Comparison of ENCODE assay signal across 16 mouse cellular contexts in genomic region chr6:17508604-17509372, GRCm38 (mm10).
"Had no signal": no experiment of that assay in that cellular context is flagged by ENCODE, and none has a peak within 500 bp of the region (broad histone marks: within the 10 kb centered on the region; RNA-seq: fewer than 3 reads in every experiment).

No protein-coding gene starts in this region.

- H3K4me2 ChIP-seq: liver, embryonic 15.5 days; lung, embryonic 15.5 days; midbrain, embryonic 11.5 days; midbrain, embryonic 13.5 days; midbrain, embryonic 15.5 days; neural tube, embryonic 12.5 days; stomach, embryonic 15.5 days had no signal

- H3K27ac ChIP-seq: liver, embryonic 15.5 days; lung, embryonic 15.5 days; macrophage; midbrain, embryonic 13.5 days; midbrain, embryonic 15.5 days; neural tube, embryonic 12.5 days; stomach, embryonic 15.5 days had no signal

- H3K27me3 ChIP-seq: liver, embryonic 15.5 days; lung, embryonic 15.5 days; midbrain, embryonic 13.5 days; midbrain, embryonic 15.5 days; neural tube, embryonic 12.5 days; stomach, embryonic 15.5 days had no signal

- H3K36me3 ChIP-seq: liver, embryonic 15.5 days; lung, embryonic 15.5 days; midbrain, embryonic 13.5 days; midbrain, embryonic 15.5 days; neural tube, embryonic 12.5 days; stomach, embryonic 15.5 days had no signal

- H3K4me1 ChIP-seq: midbrain, embryonic 13.5 days; midbrain, embryonic 15.5 days; neural tube, embryonic 12.5 days; stomach, embryonic 15.5 days had no signal

- DNase-seq: liver, postnatal 0 days; lung, adult 2 months; lung, postnatal 10 days; lung, postnatal 36 days; right cerebral cortex, postnatal 14 days; thymus, adult 18-20 months; thymus, postnatal 14 days; thymus, postnatal 36 days had no signal

- H3K4me3 ChIP-seq: liver, embryonic 15.5 days; lung, embryonic 15.5 days; midbrain, embryonic 13.5 days; midbrain, embryonic 15.5 days; neural tube, embryonic 12.5 days; stomach, embryonic 15.5 days had no signal

- H3K9ac ChIP-seq: liver, embryonic 15.5 days; liver, postnatal 0 days; lung, embryonic 15.5 days; midbrain, embryonic 13.5 days; midbrain, embryonic 15.5 days; neural tube, embryonic 12.5 days; stomach, embryonic 15.5 days had no signal

- H3K9me3 ChIP-seq: liver, embryonic 15.5 days; lung, embryonic 15.5 days; midbrain, embryonic 13.5 days; midbrain, embryonic 15.5 days; neural tube, embryonic 12.5 days; stomach, embryonic 15.5 days had no signal

- ATAC-seq: liver, postnatal 0 days; midbrain, embryonic 13.5 days; midbrain, embryonic 15.5 days had no signal
